Mouse (Mus musculus): ENCODE results near the gene Dlg2. TPM values are rescaled to one million over a fixed set of nuclear protein-coding genes. Genes with fewer than 3 reads are reported as not detected.

Dlg2 gene
- total RNA-seq, 2 experiments from 2014 or later: 273 to 318 TPM

- DNase-seq (ENCODE audit: low spot score in 2 of 2): peak; percentile 53 to 64
These were observed 785.8 kb downstream of the Dlg2 start for GRCm38 (mm10) chr7:91262031-91262951.

GRCm38 (mm10) chr7:91262998-91263397 is 786.5 kb downstream of the Dlg2 start:
- peak; percentile 24 to 36 for DNase-seq (ENCODE audit: low spot score in 2 of 2)

- DNase-seq (ENCODE audit: low spot score in 2 of 2): no peak
These were observed 791.3 kb downstream of the Dlg2 start for GRCm38 (mm10) chr7:91267764-91268163.

GRCm38 (mm10) chr7:91284167-91284566 is 807.7 kb downstream of the Dlg2 start:
- peak; percentile 21 to 58 for DNase-seq (ENCODE audit: low spot score in 2 of 2)

- no peak for DNase-seq (ENCODE audit: low spot score in 2 of 2)
These were observed 811.9 kb downstream of the Dlg2 start for GRCm38 (mm10) chr7:91288324-91288723.

GRCm38 (mm10) chr7:91296127-91296526 is 819.7 kb downstream of the Dlg2 start:
- peak in 1 of 2 experiments; percentile 57 for DNase-seq (ENCODE audit: low spot score in 2 of 2)

- no peak for DNase-seq (ENCODE audit: low spot score in 2 of 2)
These were observed 834.7 kb downstream of the Dlg2 start for GRCm38 (mm10) chr7:91311177-91311576.

- DNase-seq (ENCODE audit: low spot score in 2 of 2): no peak
These were observed 868.6 kb downstream of the Dlg2 start for GRCm38 (mm10) chr7:91345073-91345472.

GRCm38 (mm10) chr7:91369821-91370321 is 893.4 kb downstream of the Dlg2 start:
- DNase-seq (ENCODE audit: low spot score in 2 of 2): peak in 1 of 2 experiments; percentile 33

- DNase-seq (ENCODE audit: low spot score in 2 of 2): no peak
These were observed 905.8 kb downstream of the Dlg2 start for GRCm38 (mm10) chr7:91382281-91382680.

- peak in 1 of 2 experiments; percentile 31 for DNase-seq (ENCODE audit: low spot score in 2 of 2)
These were observed 907.4 kb downstream of the Dlg2 start for GRCm38 (mm10) chr7:91383873-91384272.

- no peak for DNase-seq (ENCODE audit: low spot score in 2 of 2)
These were observed 912.8 kb downstream of the Dlg2 start for GRCm38 (mm10) chr7:91389272-91389671.

- DNase-seq (ENCODE audit: low spot score in 2 of 2): no peak
These were observed 921.4 kb downstream of the Dlg2 start for GRCm38 (mm10) chr7:91397827-91398226.

- peak; percentile 34 to 71 for DNase-seq (ENCODE audit: low spot score in 2 of 2)
These were observed 935.6 kb downstream of the Dlg2 start for GRCm38 (mm10) chr7:91412109-91412508.

- DNase-seq (ENCODE audit: low spot score in 2 of 2): no peak
These were observed 937.7 kb downstream of the Dlg2 start for GRCm38 (mm10) chr7:91414150-91414549.

- DNase-seq (ENCODE audit: low spot score in 2 of 2): peak in 1 of 2 experiments; percentile 64
These were observed 938.3 kb downstream of the Dlg2 start for GRCm38 (mm10) chr7:91414749-91415148.

- no peak for DNase-seq (ENCODE audit: low spot score in 2 of 2)
These were observed 943.7 kb downstream of the Dlg2 start for GRCm38 (mm10) chr7:91420215-91420614.

- no peak for DNase-seq (ENCODE audit: low spot score in 2 of 2)
These were observed 947.3 kb downstream of the Dlg2 start for GRCm38 (mm10) chr7:91423784-91424183.

GRCm38 (mm10) chr7:91429712-91430275 is 953.3 kb downstream of the Dlg2 start:
- DNase-seq (ENCODE audit: low spot score in 2 of 2): peak in 1 of 2 experiments; percentile 66

- DNase-seq (ENCODE audit: low spot score in 2 of 2): peak; percentile 75 to 79
These were observed 955.2 kb downstream of the Dlg2 start for GRCm38 (mm10) chr7:91431594-91432240.

- no peak for DNase-seq (ENCODE audit: low spot score in 2 of 2)
These were observed 956.1 kb downstream of the Dlg2 start for GRCm38 (mm10) chr7:91432563-91432962.

- DNase-seq (ENCODE audit: low spot score in 2 of 2): no peak
These were observed 958.3 kb downstream of the Dlg2 start for GRCm38 (mm10) chr7:91434739-91435138.

All from layer of hippocampus, postnatal 14 days (tissue).